Mouse (Mus musculus) A20 (cell line): ENCODE results near the gene Rnf222.

ENCODE experiments used
- DNase-seq: peaks from one replicate; pipeline ENCODE4 v3.0.0-alpha.2; 2011; ENCODE audit warnings: low read depth, low spot score

Gene Rnf222

GRCm38 (mm10) chr11:68888253-68888652 lies at the start of gene Rnf222:
Gene Rnf222 (plus strand): TSS chr11:68888553.
- DNase-seq = no peak

- DNase-seq = no peak
Measured at GRCm38 (mm10) chr11:68839606-68840005, 48.7 kb upstream of the Rnf222 start.

GRCm38 (mm10) chr11:68850862-68851261 lies 37.5 kb upstream of the Rnf222 start:
- DNase-seq = no peak

- DNase-seq = peak; percentile 63
Measured at GRCm38 (mm10) chr11:68851644-68852485, 36.5 kb upstream of the Rnf222 start.

- DNase-seq = no peak
Measured at GRCm38 (mm10) chr11:68852486-68852901, 35.9 kb upstream of the Rnf222 start.

GRCm38 (mm10) chr11:68852932-68853409 lies 35.4 kb upstream of the Rnf222 start:
- peak; percentile 100 for DNase-seq

GRCm38 (mm10) chr11:68853611-68854401 lies 34.5 kb upstream of the Rnf222 start:
- DNase-seq = peak; percentile 57

- no peak for DNase-seq
Measured at GRCm38 (mm10) chr11:68854621-68855020, 33.7 kb upstream of the Rnf222 start.

GRCm38 (mm10) chr11:68857329-68857728 lies 31.0 kb upstream of the Rnf222 start:
- no peak for DNase-seq

GRCm38 (mm10) chr11:68859943-68860593 lies 28.3 kb upstream of the Rnf222 start:
- DNase-seq = no peak

- no peak for DNase-seq
Measured at GRCm38 (mm10) chr11:68862260-68862659, 26.1 kb upstream of the Rnf222 start.

GRCm38 (mm10) chr11:68863631-68864091 lies 24.7 kb upstream of the Rnf222 start:
- peak; percentile 33 for DNase-seq

- DNase-seq = no peak
Measured at GRCm38 (mm10) chr11:68864544-68865189, 23.7 kb upstream of the Rnf222 start.

GRCm38 (mm10) chr11:68871277-68871676 lies 17.1 kb upstream of the Rnf222 start:
- no peak for DNase-seq

GRCm38 (mm10) chr11:68871748-68872147 lies 16.6 kb upstream of the Rnf222 start, which contains the start of gene Ndel1:
Gene Ndel1 (minus strand): TSS chr11:68871858.
- peak; percentile 11 for DNase-seq

- peak; percentile 66 for DNase-seq
Measured at GRCm38 (mm10) chr11:68874841-68875240, 13.5 kb upstream of the Rnf222 start.

GRCm38 (mm10) chr11:68878811-68879210 lies 9.5 kb upstream of the Rnf222 start:
- DNase-seq = no peak

- no peak for DNase-seq
Measured at GRCm38 (mm10) chr11:68882107-68882506, 6.2 kb upstream of the Rnf222 start.

- DNase-seq = no peak
Measured at GRCm38 (mm10) chr11:68883843-68884242, 4.5 kb upstream of the Rnf222 start.

- DNase-seq = no peak
Measured at GRCm38 (mm10) chr11:68884368-68884767, 4.0 kb upstream of the Rnf222 start.

- DNase-seq = no peak
Measured at GRCm38 (mm10) chr11:68886091-68886490, 2.3 kb upstream of the Rnf222 start.
